Comparison of ENCODE assay signal across 19 mouse cellular contexts in genomic region chr1:68115721-68116120, GRCm38 (mm10).
A peak's percentile ranks its signal among the peaks of the same experiment; 100 is the strongest.
DNase-seq lines count a peak whose midpoint lies in the region; ATAC-seq and TF ChIP-seq lines count a peak whose summit lies in the region.
"Had no signal": no experiment of that assay in that cellular context is flagged by ENCODE, and none has a peak within 500 bp of the region (broad histone marks: within the 10 kb centered on the region; RNA-seq: fewer than 3 reads in every experiment).

No protein-coding gene starts in this region.

- H3K9me3 ChIP-seq in midbrain, embryonic 11.5 days (ENCODE audit: control insufficient read depth, low read length) = no peaks in the 10 kb centered on the region
- no peaks in the 10 kb centered on the region for H3K9me3 ChIP-seq in midbrain, embryonic 15.5 days

- CTCF ChIA-PET in Patski (lab: Charles Lee) = interaction anchor here (1.1 to 3.0 kb wide), 7 partner anchors 10 to 1002 kb away, joined by 3 to 11 read pairs (median 4); no protein-coding TSS in a partner anchor

- ATAC-seq in midbrain, embryonic 11.5 days (ENCODE audit: low FRiP score) = no peak
- no peak for ATAC-seq in midbrain, embryonic 15.5 days (replicated peaks)
- ATAC-seq in Patski = peak; percentile 96
- ATAC-seq: activated CD4-positive, CD25-positive, alpha-beta regulatory T cell, adult 4 months; CD4-positive, CD25-positive, alpha-beta regulatory T cell, adult 4 months had no signal

- H3K9ac ChIP-seq in midbrain, embryonic 11.5 days (ENCODE audit: low read length) = no peak overlapping the region
- no peak overlapping the region for H3K9ac ChIP-seq in midbrain, embryonic 15.5 days

- POLR2A ChIA-PET in Patski (lab: Charles Lee) = no interaction called here

- H3K4me2 ChIP-seq in midbrain, embryonic 11.5 days = no peak overlapping the region
- no peak overlapping the region for H3K4me2 ChIP-seq in midbrain, embryonic 15.5 days

- peak; percentile 59 for DNase-seq in midbrain, embryonic 11.5 days (ENCODE audit: low spot score, missing footprints)
- peak; percentile 15 for DNase-seq in Patski (ENCODE audit: low read depth, low spot score)
- no peak for DNase-seq in left cerebral cortex, adult 18-20 months (ENCODE audit: low spot score in 2 of 2)
- DNase-seq: adrenal gland, adult 2 months; adrenal gland, adult 8-10 months; adrenal gland, postnatal 10 days; adrenal gland, postnatal 14 days; adrenal gland, postnatal 25 days; adrenal gland, postnatal 36 days; B cell, adult 2 months; cerebellum, adult 11 months; cerebellum, adult 11-12 months; cerebellum, adult 18-20 months; cerebellum, adult 2 months had no signal

- 80% methylated on average over 5 of the region's 5 CpGs for WGBS in midbrain, embryonic 11.5 days
- 80% methylated on average over 5 of the region's 5 CpGs for WGBS in midbrain, embryonic 15.5 days

- no peak overlapping the region for H3K4me3 ChIP-seq in midbrain, embryonic 11.5 days (ENCODE audit: low read depth, low read length)
- H3K4me3 ChIP-seq in midbrain, embryonic 15.5 days = no peak overlapping the region

- in situ Hi-C loops in Patski (cut with MboI; ENCODE audit: low pct_unique_long_range_greater_than_20kb) = loop anchor here (10.0 kb wide), 1 partner anchor 999 kb away; no protein-coding TSS in a partner anchor

- H3K27me3 ChIP-seq in midbrain, embryonic 11.5 days (ENCODE audit: control insufficient read depth, insufficient read depth, low read length) = no peaks in the 10 kb centered on the region
- no peaks in the 10 kb centered on the region for H3K27me3 ChIP-seq in midbrain, embryonic 15.5 days (replicated peaks)
- H3K27me3 ChIP-seq in Patski = no peaks in the 10 kb centered on the region
- H3K27me3 ChIP-seq: CH12.LX had no signal

- H3K27ac ChIP-seq in midbrain, embryonic 11.5 days (ENCODE audit: low read depth, low read length) = no peak overlapping the region
- no peak overlapping the region for H3K27ac ChIP-seq in midbrain, embryonic 15.5 days

- H3K4me1 ChIP-seq in midbrain, embryonic 11.5 days (ENCODE audit: control insufficient read depth, insufficient read depth, low read length) = 0 out of 2 replicates have a peak, but pooled peaks cover 3% of the 10 kb centered on the region
- H3K4me1 ChIP-seq in midbrain, embryonic 15.5 days = no peaks in the 10 kb centered on the region

- no peak for TF ChIP-seq CTCF in Patski (IDR thresholded peaks at IDR 0.05)

- H3K36me3 ChIP-seq in midbrain, embryonic 11.5 days (ENCODE audit: control insufficient read depth, insufficient read depth, low read length) = no peaks in the 10 kb centered on the region
- no peaks in the 10 kb centered on the region for H3K36me3 ChIP-seq in midbrain, embryonic 15.5 days (replicated peaks)
- H3K36me3 ChIP-seq: G1E had no signal

Comparison
In these comparisons a context has a peak if more than half of its experiments do, and no peak if none do; other contexts are left out.
1. DNase-seq: peak in midbrain, embryonic 11.5 days (single experiment) and Patski (single experiment); none in left cerebral cortex, adult 18-20 months (0 of 2).